Comparison of ENCODE assay signal across 16 mouse cellular contexts in genomic region chr2:160590209-160590910, GRCm38 (mm10). TPM values are rescaled to one million over a fixed set of nuclear protein-coding genes. Genes with fewer than 3 reads are reported as not detected.
DNase-seq lines count a peak whose midpoint lies in the region; ATAC-seq lines count a peak whose summit lies in the region.
"Had no signal": no experiment of that assay in that cellular context is flagged by ENCODE, and none has a peak within 500 bp of the region (broad histone marks: within the 10 kb centered on the region; RNA-seq: fewer than 3 reads in every experiment).

No protein-coding gene starts in this region.

- H3K27me3 ChIP-seq in lung, embryonic 16.5 days (ENCODE audit: control insufficient read depth, insufficient read depth, low read depth, low read length), result no peaks in the 10 kb centered on the region; the same call in 1 of the 2 replicates
- peaks cover 26% of the 10 kb centered on the region for H3K27me3 ChIP-seq in forebrain, embryonic 12.5 days
- peaks cover 59% of the 10 kb centered on the region for H3K27me3 ChIP-seq in hindbrain, embryonic 13.5 days
- no peaks in the 10 kb centered on the region for H3K27me3 ChIP-seq in stomach, embryonic 15.5 days (replicated peaks)
- H3K27me3 ChIP-seq: intestine, embryonic 15.5 days had no signal

- H3K36me3 ChIP-seq in lung, embryonic 16.5 days (ENCODE audit: control insufficient read depth, insufficient read depth, low read length), result no peaks in the 10 kb centered on the region
- H3K36me3 ChIP-seq in forebrain, embryonic 12.5 days (replicated peaks), result no peaks in the 10 kb centered on the region
- no peaks in the 10 kb centered on the region for H3K36me3 ChIP-seq in hindbrain, embryonic 13.5 days
- H3K36me3 ChIP-seq in stomach, embryonic 15.5 days, result no peaks in the 10 kb centered on the region
- H3K36me3 ChIP-seq: heart, embryonic 15.5 days; intestine, embryonic 15.5 days; neural tube, embryonic 15.5 days had no signal

- H3K9me3 ChIP-seq in lung, embryonic 16.5 days (ENCODE audit: control insufficient read depth, low read length), result no peaks in the 10 kb centered on the region
- H3K9me3 ChIP-seq in forebrain, embryonic 12.5 days, result no peaks in the 10 kb centered on the region
- no peaks in the 10 kb centered on the region for H3K9me3 ChIP-seq in hindbrain, embryonic 13.5 days
- H3K9me3 ChIP-seq in stomach, embryonic 15.5 days, result no peaks in the 10 kb centered on the region
- H3K9me3 ChIP-seq: heart, embryonic 15.5 days; intestine, embryonic 15.5 days; neural tube, embryonic 15.5 days had no signal

- DNase-seq in lung, postnatal 25 days (ENCODE audit: low spot score), result no peak
- no peak for DNase-seq in MN1 (ENCODE audit: low spot score)
- no peak for DNase-seq in right cerebral cortex, postnatal 25 days
- DNase-seq: adrenal gland, postnatal 25 days; cerebellum, adult 11 months; gastrocnemius, adult 2 months; kidney, postnatal 14 days; lung, postnatal 10 days had no signal

- ATAC-seq in lung, embryonic 16.5 days (ENCODE audit: low read depth), result peak; percentile 83
- peak; percentile 80 for ATAC-seq in forebrain, embryonic 12.5 days (ENCODE audit: low FRiP score)
- ATAC-seq in hindbrain, embryonic 13.5 days (ENCODE audit: low FRiP score), result peak; percentile 47; the same call in 1 of the 2 replicates
- ATAC-seq in stomach, embryonic 15.5 days (ENCODE audit: insufficient read depth, low FRiP score, low read depth), result peak; percentile 59; the same call in 1 of the 2 replicates
- ATAC-seq: intestine, embryonic 15.5 days had no signal

- H3K4me2 ChIP-seq in lung, embryonic 16.5 days (ENCODE audit: low read depth, low read length), result no peak overlapping the region
- peak overlapping the region; percentile 8 for H3K4me2 ChIP-seq in forebrain, embryonic 12.5 days
- H3K4me2 ChIP-seq in hindbrain, embryonic 13.5 days, result no peak overlapping the region
- H3K4me2 ChIP-seq in stomach, embryonic 15.5 days, result no peak overlapping the region
- H3K4me2 ChIP-seq: heart, embryonic 15.5 days; intestine, embryonic 15.5 days; neural tube, embryonic 15.5 days had no signal

- peaks cover 2% of the 10 kb centered on the region; the same call in 1 of the 2 replicates for H3K4me1 ChIP-seq in lung, embryonic 16.5 days (replicated peaks; ENCODE audit: control insufficient read depth, insufficient read depth, low read length)
- peaks cover 17% of the 10 kb centered on the region for H3K4me1 ChIP-seq in forebrain, embryonic 12.5 days
- peaks cover 14% of the 10 kb centered on the region for H3K4me1 ChIP-seq in hindbrain, embryonic 13.5 days (replicated peaks)
- peaks cover 7% of the 10 kb centered on the region; the same call in 1 of the 2 replicates for H3K4me1 ChIP-seq in stomach, embryonic 15.5 days
- H3K4me1 ChIP-seq: intestine, embryonic 15.5 days had no signal

- H3K9ac ChIP-seq in lung, embryonic 16.5 days (ENCODE audit: low read length), result no peak overlapping the region
- no peak overlapping the region for H3K9ac ChIP-seq in forebrain, embryonic 12.5 days
- no peak overlapping the region for H3K9ac ChIP-seq in hindbrain, embryonic 13.5 days
- no peak overlapping the region for H3K9ac ChIP-seq in stomach, embryonic 15.5 days
- H3K9ac ChIP-seq: heart, embryonic 15.5 days; intestine, embryonic 15.5 days; neural tube, embryonic 15.5 days had no signal

- no peak overlapping the region for H3K27ac ChIP-seq in lung, embryonic 16.5 days (ENCODE audit: low read length)
- peak overlapping the region; percentile 63 for H3K27ac ChIP-seq in forebrain, embryonic 12.5 days
- H3K27ac ChIP-seq in hindbrain, embryonic 13.5 days, result no peak overlapping the region
- no peak overlapping the region for H3K27ac ChIP-seq in stomach, embryonic 15.5 days
- H3K27ac ChIP-seq: gastrocnemius, adult 2 months; heart, embryonic 15.5 days; intestine, embryonic 15.5 days; neural tube, embryonic 15.5 days had no signal

- no peak overlapping the region for H3K4me3 ChIP-seq in lung, embryonic 16.5 days (ENCODE audit: low read length)
- H3K4me3 ChIP-seq in forebrain, embryonic 12.5 days (replicated peaks), result no peak overlapping the region
- no peak overlapping the region for H3K4me3 ChIP-seq in hindbrain, embryonic 13.5 days
- H3K4me3 ChIP-seq in stomach, embryonic 15.5 days (replicated peaks), result no peak overlapping the region
- H3K4me3 ChIP-seq: erythroblast, embryonic 14.5 days; gastrocnemius, adult 2 months; heart, embryonic 15.5 days; intestine, embryonic 15.5 days; neural tube, embryonic 15.5 days had no signal

- 36% methylated on average over 13 of the region's 13 CpGs for WGBS in lung, embryonic 16.5 days
- WGBS in forebrain, embryonic 12.5 days, result 36% methylated on average over 13 of the region's 13 CpGs
- WGBS in hindbrain, embryonic 13.5 days, result 35% methylated on average over 13 of the region's 13 CpGs
- WGBS in stomach, embryonic 15.5 days, result 42% methylated on average over 13 of the region's 13 CpGs

RNA-seq across cellular contexts. Expression of gene Top1, which starts 55.3 kb away (rescaled TPM):
- polyA plus RNA-seq in lung, embryonic 16.5 days (2015; fragmentation: Nextera tagmentation; extraction: Ambion mirVana), result 66.4 and 72.5 TPM in 2 replicates
- 146 and 148 TPM in 2 replicates for polyA plus RNA-seq in forebrain, embryonic 12.5 days (2016; fragmentation: Nextera tagmentation; extraction: Ambion mirVana)
- 98.4 and 98.6 TPM in 2 replicates for polyA plus RNA-seq in hindbrain, embryonic 13.5 days (2015; fragmentation: Nextera tagmentation; extraction: Ambion mirVana)
- 69.2 and 76.9 TPM in 2 replicates for polyA plus RNA-seq in stomach, embryonic 15.5 days (2015; fragmentation: Nextera tagmentation; extraction: Ambion mirVana)
